Mouse (Mus musculus) neural tube, embryonic 12.5 days (tissue): ENCODE measurements around the gene Camta1. TPM values are rescaled to one million over a fixed set of nuclear protein-coding genes. Genes with fewer than 3 reads are reported as not detected.

Experiments used
- ATAC-seq: fragments of 200-750 bp; cut with Nextera tagmentation; 2 replicates; pipeline ENCODE4 v1.8.0; 2017; ENCODE audit warnings: low read depth, mild to moderate bottlenecking, moderate TSS enrichment, moderate library complexity; ENCODE audit not compliant: low FRiP score
- H3K27ac ChIP-seq: fragments of 300-500 bp; sonication (generic); 2 replicates; pipeline ENCODE4 v1.5.1; 2016
- H3K27me3 ChIP-seq: fragments of 300-500 bp; sonication (generic); replicated peaks from 2 replicates; pipeline ENCODE4 v1.6.1; 2016; ENCODE audit warnings: mild to moderate bottlenecking
- H3K36me3 ChIP-seq: fragments of 300-500 bp; sonication (generic); 2 replicates; pipeline ENCODE4 v1.6.1; 2016; ENCODE audit warnings: mild to moderate bottlenecking
- H3K4me1 ChIP-seq: fragments of 300-500 bp; sonication (generic); 2 replicates; pipeline ENCODE4 v1.6.1; 2016
- H3K4me2 ChIP-seq: fragments of 300-500 bp; sonication (generic); replicated peaks from 2 replicates; pipeline ENCODE4 v1.6.1; 2016; ENCODE audit warnings: mild to moderate bottlenecking
- H3K4me3 ChIP-seq: fragments of 300-500 bp; sonication (generic); 2 replicates; pipeline ENCODE4 v1.5.1; 2016
- H3K9ac ChIP-seq: fragments of 300-500 bp; sonication (generic); 2 replicates; pipeline ENCODE4 v1.6.1; 2016; ENCODE audit warnings: mild to moderate bottlenecking
- H3K9me3 ChIP-seq: fragments of 300-500 bp; sonication (generic); 2 replicates; pipeline ENCODE4 v1.6.1; 2016; ENCODE audit warnings: mild to moderate bottlenecking
- WGBS: fragments of 180-500 bp; shearing (Covaris S2); methylation state at CpG from one replicate; pipeline ENCODE4 v1.1.7; 2016; 5-methylcytosine and 5-hydroxymethylcytosine counted together
- polyA plus RNA-seq: library from polyadenylated mRNA; unstranded; fragments of >200 nt; fragmentation: Nextera tagmentation; extraction: Ambion mirVana; gene quantifications from 2 replicates; pipeline ENCODE4 v1.2.1, GENCODE M21; 2016

The Camta1 gene
- polyA plus RNA-seq, 1 experiment from 2014 or later, result 164 TPM

GRCm38 (mm10) chr4:151720722-151721467 lies 140.8 kb downstream of the Camta1 start:
- Histone ChIP-seq H3K4me3 (no peak overlapping the region), H3K27ac (no peak overlapping the region), H3K9ac (no peak overlapping the region), H3K9me3 (no peaks in the 10 kb centered on the region), H3K36me3 (no peaks in the 10 kb centered on the region), H3K27me3 (no peaks in the 10 kb centered on the region), H3K4me1 (peaks cover 26% of the 10 kb centered on the region; the same call in 1 of the 2 replicates), H3K4me2 (no peak overlapping the region)
- WGBS, result 89% methylated on average over 15 of the region's 15 CpGs
- no peak for ATAC-seq

DNA sequence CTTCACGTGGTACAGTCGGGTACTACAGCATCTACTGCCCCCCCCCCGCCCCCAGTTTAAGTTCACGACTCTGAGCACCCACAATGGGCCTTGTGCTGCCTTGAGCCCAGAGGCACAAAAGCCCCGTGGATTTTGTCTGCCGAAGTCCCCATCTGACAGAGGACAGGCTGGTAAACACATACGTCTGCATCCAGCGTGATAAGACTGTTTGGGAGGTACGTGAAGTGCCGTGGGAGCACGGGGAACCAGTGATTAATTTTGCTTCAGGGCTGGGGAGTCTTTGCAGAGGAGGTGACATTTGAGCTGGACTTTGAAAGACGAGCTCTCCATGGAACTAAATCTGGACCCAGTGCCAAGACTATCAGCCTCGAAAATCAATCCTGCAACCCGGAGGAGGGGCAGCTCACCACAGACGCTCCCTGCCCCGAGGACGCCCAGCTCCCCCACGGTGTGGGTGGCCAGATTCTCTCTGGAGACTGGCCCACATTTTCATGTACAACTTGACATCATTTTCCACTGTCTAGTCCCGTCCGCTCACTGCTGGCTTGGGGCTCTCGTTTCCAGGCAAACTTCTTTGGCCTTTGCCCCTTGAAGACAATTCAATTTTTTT lies 142.7 kb downstream of the Camta1 start:
- H3K9me3 ChIP-seq, result no peaks in the 10 kb centered on the region
- 59% methylated on average over 21 of the region's 21 CpGs for WGBS
- no peak overlapping the region for H3K27ac ChIP-seq
- no peaks in the 10 kb centered on the region for H3K27me3 ChIP-seq
- no peak overlapping the region for H3K4me3 ChIP-seq
- ATAC-seq, result no peak
- H3K36me3 ChIP-seq, result no peaks in the 10 kb centered on the region
- no peak overlapping the region for H3K9ac ChIP-seq
- no peak overlapping the region for H3K4me2 ChIP-seq
- H3K4me1 ChIP-seq, result peaks cover 21% of the 10 kb centered on the region

DNA sequence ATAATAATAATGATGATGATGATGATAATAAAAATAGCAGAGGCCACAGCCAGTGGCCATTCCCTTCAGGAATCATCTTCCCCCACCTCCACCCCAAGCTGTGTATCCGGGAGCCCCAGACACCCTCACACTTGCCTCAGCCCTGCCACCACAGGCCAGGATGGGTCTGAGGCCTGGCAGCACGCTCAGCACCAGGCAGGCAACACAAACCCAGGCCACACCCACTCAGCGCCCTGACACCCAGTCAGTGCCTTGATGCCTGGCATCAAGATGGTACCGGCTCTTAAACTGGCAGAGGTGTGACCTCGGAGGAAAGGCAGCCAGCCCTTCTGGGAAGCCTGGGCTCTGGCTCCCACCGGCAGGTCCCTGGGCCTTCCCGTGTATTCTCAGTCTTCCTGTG lies 143.8 kb downstream of the Camta1 start:
- no peak overlapping the region for H3K27ac ChIP-seq
- no peaks in the 10 kb centered on the region for H3K9me3 ChIP-seq
- no peak for ATAC-seq
- no peaks in the 10 kb centered on the region for H3K27me3 ChIP-seq
- no peak overlapping the region for H3K4me3 ChIP-seq
- H3K4me1 ChIP-seq, result peaks cover 31% of the 10 kb centered on the region
- no peak overlapping the region for H3K9ac ChIP-seq
- H3K4me2 ChIP-seq, result no peak overlapping the region
- 83% methylated on average over 7 of the region's 7 CpGs for WGBS
- no peaks in the 10 kb centered on the region for H3K36me3 ChIP-seq

DNA sequence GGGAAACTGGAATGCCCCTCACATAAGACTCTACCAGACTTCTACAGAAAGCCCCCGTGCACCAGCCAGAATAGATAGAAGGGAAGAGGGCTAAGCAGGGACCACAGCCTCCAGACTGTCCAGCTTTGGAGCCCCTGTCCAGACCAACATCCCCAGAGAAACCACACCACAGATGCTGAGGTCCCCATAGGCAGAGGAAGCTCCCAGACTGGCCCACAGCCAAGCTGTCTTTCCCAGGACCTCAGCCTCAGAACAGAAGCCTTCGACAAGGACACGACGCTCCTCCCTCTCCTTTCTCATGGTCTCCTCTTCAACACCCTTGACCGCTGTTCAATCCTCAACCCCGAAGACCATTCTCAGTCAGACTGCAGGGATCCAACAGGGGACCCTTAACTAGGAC lies 148.0 kb downstream of the Camta1 start:
- WGBS, result 90% methylated on average over 6 of the region's 6 CpGs
- H3K9ac ChIP-seq, result no peak overlapping the region
- no peak for ATAC-seq

GRCm38 (mm10) chr4:151711406-151711805 lies 150.3 kb downstream of the Camta1 start:
- Histone ChIP-seq H3K9ac (no peak overlapping the region), H3K27me3 (no peaks in the 10 kb centered on the region), H3K4me2 (no peak overlapping the region), H3K36me3 (no peaks in the 10 kb centered on the region), H3K4me3 (no peak overlapping the region), H3K4me1 (peaks cover 30% of the 10 kb centered on the region), H3K27ac (no peak overlapping the region), H3K9me3 (no peaks in the 10 kb centered on the region)
- 93% methylated on average over 2 of the region's 2 CpGs for WGBS
- ATAC-seq, result no peak

More for the DNA sequence above, 148.0 kb downstream of the Camta1 start:
- Histone ChIP-seq H3K4me3 (no peak overlapping the region), H3K4me2 (no peak overlapping the region), H3K27ac (no peak overlapping the region), H3K36me3 (no peaks in the 10 kb centered on the region), H3K9me3 (no peaks in the 10 kb centered on the region), H3K4me1 (peaks cover 33% of the 10 kb centered on the region), H3K27me3 (no peaks in the 10 kb centered on the region)

GRCm38 (mm10) chr4:151710522-151710921 lies 151.2 kb downstream of the Camta1 start:
- Histone ChIP-seq H3K27ac (0 out of 2 replicates have a peak overlapping the region, but pooled peaks have one; percentile 32), H3K27me3 (no peaks in the 10 kb centered on the region), H3K36me3 (no peaks in the 10 kb centered on the region), H3K4me2 (no peak overlapping the region), H3K9me3 (no peaks in the 10 kb centered on the region), H3K9ac (0 out of 2 replicates have a peak overlapping the region, but pooled peaks have one; percentile 26), H3K4me1 (peaks cover 28% of the 10 kb centered on the region), H3K4me3 (no peak overlapping the region)
- WGBS, result 30% methylated on average over 7 of the region's 7 CpGs
- ATAC-seq, result no peak

DNA sequence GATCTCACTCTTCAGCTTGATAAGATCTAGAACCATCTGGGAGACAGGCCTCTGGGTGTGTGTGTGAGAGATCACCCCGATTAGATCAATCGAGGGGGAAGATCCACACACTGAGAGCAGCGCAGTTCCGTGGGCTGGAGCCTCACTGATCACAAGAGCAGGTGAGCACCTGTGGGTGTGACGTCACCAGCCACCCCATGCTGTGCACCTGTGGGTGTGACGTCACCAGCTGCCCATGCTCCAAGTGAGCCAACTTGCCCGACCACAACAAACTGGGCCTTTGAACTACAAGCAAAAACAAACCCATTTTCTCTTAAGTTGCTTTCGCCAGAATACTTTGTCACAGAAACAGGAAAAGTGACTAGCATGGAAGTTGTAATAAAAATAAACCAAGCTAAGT lies 152.4 kb downstream of the Camta1 start:
- Histone ChIP-seq H3K36me3 (no peaks in the 10 kb centered on the region), H3K27me3 (no peaks in the 10 kb centered on the region), H3K9me3 (no peaks in the 10 kb centered on the region), H3K9ac (no peak overlapping the region), H3K4me2 (no peak overlapping the region), H3K4me3 (no peak overlapping the region), H3K27ac (no peak overlapping the region), H3K4me1 (peaks cover 21% of the 10 kb centered on the region)
- no peak for ATAC-seq
- WGBS, result 87% methylated on average over 8 of the region's 8 CpGs

DNA sequence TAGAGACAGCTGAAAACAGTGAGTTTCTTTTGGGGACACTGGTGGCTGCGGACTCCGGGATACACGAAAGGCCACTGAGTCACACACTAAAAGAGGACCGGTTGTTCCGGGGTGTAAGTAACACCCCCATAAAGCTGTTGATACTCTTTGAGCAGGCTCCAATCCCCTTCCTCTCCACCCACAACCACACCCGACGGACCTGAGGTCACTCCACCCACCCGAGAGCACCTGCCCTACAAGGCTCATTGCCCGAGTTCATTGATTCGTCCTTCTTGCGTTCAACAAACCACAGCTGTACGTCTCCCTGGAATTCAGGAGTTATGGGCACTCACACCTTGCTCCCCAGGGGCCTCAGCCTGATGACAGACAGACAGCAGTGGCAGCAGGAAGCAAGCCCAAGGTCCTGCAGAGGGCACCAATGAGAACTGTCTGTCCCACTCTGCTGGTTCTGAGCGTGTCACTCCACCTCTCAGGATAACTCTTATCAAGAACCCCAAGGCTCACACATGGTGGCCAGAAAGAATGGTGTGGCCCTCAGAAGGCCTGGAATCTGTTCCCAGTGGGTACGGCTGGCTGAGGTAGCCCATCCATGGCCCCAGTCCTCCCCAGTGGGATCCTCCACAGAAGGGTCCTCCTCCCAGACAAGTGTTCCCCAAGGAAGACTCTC lies 158.5 kb downstream of the Camta1 start:
- Histone ChIP-seq H3K36me3 (no peaks in the 10 kb centered on the region), H3K4me3 (no peak overlapping the region), H3K4me2 (no peak overlapping the region), H3K9ac (no peak overlapping the region), H3K27ac (no peak overlapping the region), H3K27me3 (no peaks in the 10 kb centered on the region), H3K9me3 (no peaks in the 10 kb centered on the region), H3K4me1 (peaks cover 12% of the 10 kb centered on the region; the same call in 1 of the 2 replicates)
- ATAC-seq, result no peak
- WGBS, result 87% methylated on average over 14 of the region's 14 CpGs

- H3K4me1 ChIP-seq, result peaks cover 12% of the 10 kb centered on the region; the same call in 1 of the 2 replicates
- H3K9ac ChIP-seq, result no peak overlapping the region
- ATAC-seq, result no peak
- H3K9me3 ChIP-seq, result no peaks in the 10 kb centered on the region
- 79% methylated on average over 11 of the region's 11 CpGs for WGBS
- H3K4me2 ChIP-seq, result no peak overlapping the region
- no peaks in the 10 kb centered on the region for H3K27me3 ChIP-seq
- H3K36me3 ChIP-seq, result no peaks in the 10 kb centered on the region
- H3K4me3 ChIP-seq, result no peak overlapping the region
- no peak overlapping the region for H3K27ac ChIP-seq
These were observed 159.2 kb downstream of the Camta1 start for GRCm38 (mm10) chr4:151702463-151702862.

DNA sequence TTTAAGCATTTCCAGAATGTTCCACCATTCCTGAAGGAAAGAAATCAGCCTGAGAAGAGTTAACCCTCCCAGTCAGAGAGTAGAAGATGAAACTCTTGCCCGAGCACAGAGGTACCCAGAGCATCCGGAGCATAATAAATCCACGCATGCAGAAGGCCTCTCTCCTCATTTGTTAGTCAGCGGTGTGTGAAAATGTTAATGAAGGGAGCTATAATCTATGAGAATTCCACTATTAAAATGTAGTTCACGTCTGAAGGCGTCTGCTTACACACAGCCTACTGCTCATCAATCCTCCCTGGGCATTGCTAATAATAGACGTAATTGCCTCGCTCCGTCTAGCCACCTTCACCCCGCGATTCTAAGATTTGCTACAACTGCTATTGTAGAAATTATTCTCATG lies 165.7 kb downstream of the Camta1 start:
- Histone ChIP-seq H3K27me3 (no peaks in the 10 kb centered on the region), H3K36me3 (no peaks in the 10 kb centered on the region), H3K4me2 (no peak overlapping the region), H3K27ac (no peak overlapping the region), H3K9ac (no peak overlapping the region), H3K9me3 (no peaks in the 10 kb centered on the region), H3K4me1 (peaks cover 29% of the 10 kb centered on the region), H3K4me3 (no peak overlapping the region)
- 29% methylated on average over 11 of the region's 11 CpGs for WGBS
- ATAC-seq, result peak; percentile 59

- H3K4me1 ChIP-seq, result peaks cover 22% of the 10 kb centered on the region
- WGBS, result 48% methylated on average over 7 of the region's 7 CpGs
- H3K4me2 ChIP-seq, result no peak overlapping the region
- H3K4me3 ChIP-seq, result no peak overlapping the region
- no peaks in the 10 kb centered on the region for H3K27me3 ChIP-seq
- H3K36me3 ChIP-seq, result no peaks in the 10 kb centered on the region
- no peak overlapping the region for H3K9ac ChIP-seq
- no peak overlapping the region for H3K27ac ChIP-seq
- ATAC-seq, result peak; percentile 49; the same call in 1 of the 2 replicates
- H3K9me3 ChIP-seq, result no peaks in the 10 kb centered on the region
These were observed 167.1 kb downstream of the Camta1 start for GRCm38 (mm10) chr4:151694531-151694930.

DNA sequence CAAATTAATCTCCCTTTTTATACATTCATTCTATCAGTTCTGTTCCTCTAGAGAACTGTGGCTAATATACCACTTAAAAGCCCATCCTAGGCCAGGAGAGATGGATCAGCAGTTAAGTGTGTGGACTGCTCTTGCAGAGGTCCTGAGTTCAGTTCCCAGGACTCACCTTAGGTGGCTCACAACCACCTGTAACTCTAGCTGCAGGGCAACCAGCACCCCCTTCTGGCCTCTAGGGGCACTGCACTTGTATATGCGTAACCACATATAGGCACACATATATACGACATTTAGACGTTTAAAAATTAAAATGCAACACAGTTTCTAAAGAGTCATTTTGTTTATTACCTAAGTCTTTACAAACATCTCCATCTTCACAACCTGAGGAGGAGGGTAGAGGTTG lies 167.6 kb downstream of the Camta1 start:
- Histone ChIP-seq H3K9me3 (no peaks in the 10 kb centered on the region), H3K4me3 (no peak overlapping the region), H3K27ac (no peak overlapping the region), H3K9ac (no peak overlapping the region), H3K36me3 (no peaks in the 10 kb centered on the region), H3K27me3 (no peaks in the 10 kb centered on the region), H3K4me2 (no peak overlapping the region), H3K4me1 (peaks cover 22% of the 10 kb centered on the region)
- no peak for ATAC-seq
- WGBS, result 93% methylated on average over 3 of the region's 3 CpGs
